Mouse (Mus musculus): ENCODE data around the gene Zfp90. TPM values are rescaled to one million over a fixed set of nuclear protein-coding genes. Genes with fewer than 3 reads are reported as not detected.

Zfp90 gene
- polyA plus RNA-seq, 1 experiment from 2014 or later, result 41.4 TPM

DNA sequence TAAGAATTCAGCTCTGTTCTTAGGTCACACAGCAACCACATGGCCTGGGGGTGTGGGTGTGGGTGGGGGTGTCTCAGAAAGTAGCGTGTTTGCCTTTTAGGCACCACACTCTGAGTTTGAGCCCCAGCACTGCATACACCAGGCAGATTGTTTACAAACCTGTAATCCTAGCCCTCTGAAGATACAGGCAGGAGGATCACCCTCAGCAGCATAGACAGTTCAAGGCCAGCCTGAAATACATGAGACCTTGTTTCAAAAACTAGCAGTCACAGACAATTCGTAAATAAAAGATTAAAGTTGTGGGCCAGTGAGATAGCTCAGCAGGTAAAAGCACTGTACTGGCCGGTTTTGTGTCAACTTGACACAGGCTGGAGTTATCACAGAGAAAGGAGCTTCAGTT lies 25.0 kb downstream of the Zfp90 start:
- ATAC-seq, result no peak
- Histone ChIP-seq H3K36me3 (ENCODE audit: poor library complexity, severe bottlenecking) (no peaks in the 10 kb centered on the region), H3K4me2 (no peak overlapping the region), H3K4me3 (no peak overlapping the region), H3K27ac (no peak overlapping the region), H3K9me3 (replicated peaks) (no peaks in the 10 kb centered on the region), H3K9ac (no peak overlapping the region), H3K27me3 (no peaks in the 10 kb centered on the region), H3K4me1 (no peaks in the 10 kb centered on the region)
- WGBS, result 84% methylated on average over 3 of the region's 3 CpGs

GRCm38 (mm10) chr8:106442740-106443139 lies 27.6 kb downstream of the Zfp90 start:
- no peak overlapping the region for H3K9ac ChIP-seq
- H3K4me1 ChIP-seq, result no peaks in the 10 kb centered on the region
- no peak overlapping the region for H3K27ac ChIP-seq
- H3K9me3 ChIP-seq (replicated peaks), result no peaks in the 10 kb centered on the region
- no peaks in the 10 kb centered on the region for H3K36me3 ChIP-seq (ENCODE audit: poor library complexity, severe bottlenecking)
- 91% methylated on average over 1 of the region's 1 CpGs for WGBS
- H3K27me3 ChIP-seq, result no peaks in the 10 kb centered on the region
- H3K4me3 ChIP-seq, result no peak overlapping the region
- ATAC-seq, result no peak
- H3K4me2 ChIP-seq, result no peak overlapping the region

DNA sequence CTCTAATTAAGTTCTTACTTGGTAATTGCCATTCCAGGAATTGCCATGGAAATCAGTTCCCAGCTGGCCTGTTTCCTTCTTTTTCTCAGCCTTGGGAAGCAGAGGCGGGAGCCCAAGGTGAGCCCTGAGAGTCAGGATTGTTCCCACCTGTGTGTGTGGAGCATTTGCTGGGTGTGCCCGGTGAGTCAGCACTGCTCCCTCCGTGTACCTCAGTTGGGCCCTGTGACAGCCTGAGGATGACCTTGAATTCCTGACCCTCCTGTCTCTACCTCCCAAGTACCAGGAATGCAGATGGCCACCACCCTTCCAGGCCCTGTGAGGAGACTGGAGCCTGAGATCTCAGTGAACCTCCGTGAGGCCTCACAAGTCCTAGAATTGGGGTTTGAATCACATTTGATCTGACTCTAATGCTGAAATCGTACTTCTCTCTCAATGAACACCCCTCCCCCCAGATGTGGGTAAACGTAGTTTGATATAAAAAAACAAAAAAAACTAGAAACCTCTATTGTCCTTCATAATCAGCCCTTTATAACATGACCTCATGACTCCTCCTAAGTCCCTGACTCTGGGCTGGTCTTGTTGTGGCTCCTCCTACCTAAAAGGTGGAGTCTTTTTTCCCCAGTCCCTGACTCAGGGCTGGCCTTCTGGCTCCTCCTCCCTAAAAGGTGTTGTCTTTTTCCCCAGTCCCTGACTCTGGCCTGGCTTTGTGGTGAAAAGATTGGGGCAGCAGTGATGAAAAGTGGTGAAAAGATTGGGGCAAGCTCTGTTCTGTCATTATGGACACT lies 36.4 kb downstream of the Zfp90 start:
- H3K4me2 ChIP-seq, result no peak overlapping the region
- H3K4me1 ChIP-seq, result no peaks in the 10 kb centered on the region
- H3K27me3 ChIP-seq, result no peaks in the 10 kb centered on the region
- H3K9me3 ChIP-seq (replicated peaks), result no peaks in the 10 kb centered on the region; the same call in 1 of the 2 replicates
- H3K36me3 ChIP-seq (ENCODE audit: poor library complexity, severe bottlenecking), result no peaks in the 10 kb centered on the region
- WGBS, result 74% methylated on average over 6 of the region's 6 CpGs
- no peak overlapping the region for H3K4me3 ChIP-seq
- H3K9ac ChIP-seq, result no peak overlapping the region
- no peak for ATAC-seq
- H3K27ac ChIP-seq, result no peak overlapping the region

DNA sequence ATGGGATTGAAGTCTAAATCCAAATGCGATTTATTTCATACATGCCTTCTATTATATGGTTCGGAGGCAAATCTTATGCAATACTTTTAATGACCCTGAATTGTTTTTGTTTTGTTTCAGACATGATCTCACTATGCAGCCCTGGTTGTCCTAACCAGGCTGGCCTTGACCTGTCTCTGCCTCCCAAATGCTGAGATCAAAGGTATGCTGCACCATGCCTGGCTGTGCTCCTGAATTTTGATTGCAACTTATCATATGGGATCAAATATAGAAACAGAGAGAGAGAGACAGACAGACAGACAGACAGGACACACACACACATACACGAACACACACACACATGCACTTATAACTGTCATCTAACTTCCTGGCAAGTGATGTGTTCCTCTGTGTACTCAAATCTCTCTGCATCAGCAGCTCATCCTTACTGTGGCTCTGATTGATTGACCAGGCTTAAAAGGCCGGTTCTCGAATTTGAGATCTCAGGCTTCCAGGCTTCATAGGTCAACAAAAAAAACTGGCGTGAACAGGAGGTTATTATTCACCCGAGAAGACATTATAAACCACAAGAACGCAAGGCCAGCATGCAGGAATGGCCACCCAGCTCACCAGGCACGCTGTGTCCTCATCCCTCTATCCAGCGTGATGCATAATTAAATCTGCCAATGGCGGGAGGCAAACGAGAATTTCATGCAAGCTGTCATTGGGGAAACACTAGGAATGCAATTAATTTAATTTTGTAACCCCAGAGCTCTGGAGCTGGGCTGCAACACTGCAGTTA lies 37.8 kb downstream of the Zfp90 start:
- no peaks in the 10 kb centered on the region for H3K4me1 ChIP-seq
- H3K4me2 ChIP-seq, result no peak overlapping the region
- no peaks in the 10 kb centered on the region; the same call in 1 of the 2 replicates for H3K9me3 ChIP-seq (replicated peaks)
- no peak overlapping the region for H3K4me3 ChIP-seq
- H3K9ac ChIP-seq, result no peak overlapping the region
- no peak overlapping the region for H3K27ac ChIP-seq
- no peaks in the 10 kb centered on the region for H3K36me3 ChIP-seq (ENCODE audit: poor library complexity, severe bottlenecking)
- no peaks in the 10 kb centered on the region for H3K27me3 ChIP-seq
- no peak for ATAC-seq
- WGBS, result 77% methylated on average over 12 of the region's 12 CpGs

GRCm38 (mm10) chr8:106454036-106454435 lies 38.9 kb downstream of the Zfp90 start:
- Histone ChIP-seq H3K27me3 (no peaks in the 10 kb centered on the region), H3K4me2 (no peak overlapping the region), H3K9me3 (replicated peaks) (no peaks in the 10 kb centered on the region; the same call in 1 of the 2 replicates), H3K4me3 (no peak overlapping the region), H3K4me1 (no peaks in the 10 kb centered on the region), H3K36me3 (ENCODE audit: poor library complexity, severe bottlenecking) (no peaks in the 10 kb centered on the region), H3K27ac (no peak overlapping the region), H3K9ac (no peak overlapping the region)
- WGBS, result 75% methylated on average over 11 of the region's 11 CpGs
- no peak for ATAC-seq

DNA sequence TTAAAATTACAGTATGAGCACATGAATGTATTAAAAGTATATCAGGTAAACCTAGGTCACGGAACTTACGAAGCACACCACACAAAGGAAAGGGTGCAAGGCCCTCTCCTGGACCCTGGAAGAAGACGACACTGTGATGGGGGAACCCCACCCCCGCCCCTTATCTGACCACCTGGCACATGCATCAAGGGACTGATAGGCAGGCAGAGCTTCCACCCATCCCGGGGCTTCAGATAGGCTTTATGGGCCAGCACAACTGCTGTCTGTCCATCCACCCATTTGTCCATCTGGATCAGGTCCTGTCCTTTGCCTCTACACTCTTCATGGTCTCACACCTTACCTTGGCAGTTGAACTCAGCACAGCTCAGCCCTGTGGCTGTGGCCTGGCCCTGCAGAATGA lies 47.0 kb downstream of the Zfp90 start:
- ATAC-seq, result no peak
- WGBS, result 91% methylated on average over 5 of the region's 5 CpGs
- H3K27ac ChIP-seq, result no peak overlapping the region

DNA sequence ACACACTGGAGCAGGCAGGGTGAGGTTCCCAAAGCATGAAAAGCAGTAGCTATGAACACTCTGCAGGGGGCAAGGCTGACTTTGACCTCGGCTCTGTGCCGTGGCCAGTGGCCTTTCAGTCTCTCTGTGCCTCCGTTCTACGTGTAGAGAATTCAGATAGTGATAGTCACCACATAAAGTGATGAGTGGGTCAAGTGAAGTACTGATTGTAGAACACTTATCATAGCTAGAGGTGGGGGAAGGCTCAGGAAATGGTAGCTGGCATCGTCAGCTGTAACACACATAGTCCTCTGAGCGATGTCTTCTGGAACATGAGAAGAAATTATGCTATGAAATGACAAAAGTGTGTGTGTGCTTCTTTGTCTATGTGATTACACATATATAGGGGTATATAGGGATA lies 48.7 kb downstream of the Zfp90 start:
- H3K9me3 ChIP-seq (replicated peaks), result no peaks in the 10 kb centered on the region
- no peak overlapping the region for H3K4me3 ChIP-seq
- ATAC-seq, result no peak
- no peak overlapping the region for H3K9ac ChIP-seq
- H3K4me1 ChIP-seq, result no peaks in the 10 kb centered on the region
- H3K27ac ChIP-seq, result no peak overlapping the region
- no peak overlapping the region for H3K4me2 ChIP-seq
- H3K27me3 ChIP-seq, result no peaks in the 10 kb centered on the region
- WGBS, result 88% methylated on average over 6 of the region's 6 CpGs
- H3K36me3 ChIP-seq (ENCODE audit: poor library complexity, severe bottlenecking), result no peaks in the 10 kb centered on the region

More for the DNA sequence above, 47.0 kb downstream of the Zfp90 start:
- no peak overlapping the region for H3K9ac ChIP-seq
- H3K4me2 ChIP-seq, result no peak overlapping the region
- no peak overlapping the region for H3K4me3 ChIP-seq
- no peaks in the 10 kb centered on the region for H3K27me3 ChIP-seq
- no peaks in the 10 kb centered on the region for H3K36me3 ChIP-seq (ENCODE audit: poor library complexity, severe bottlenecking)
- H3K4me1 ChIP-seq, result no peaks in the 10 kb centered on the region
- no peaks in the 10 kb centered on the region for H3K9me3 ChIP-seq (replicated peaks)

GRCm38 (mm10) chr8:106469485-106469884 lies 54.4 kb downstream of the Zfp90 start:
- no peaks in the 10 kb centered on the region for H3K4me1 ChIP-seq

DNA sequence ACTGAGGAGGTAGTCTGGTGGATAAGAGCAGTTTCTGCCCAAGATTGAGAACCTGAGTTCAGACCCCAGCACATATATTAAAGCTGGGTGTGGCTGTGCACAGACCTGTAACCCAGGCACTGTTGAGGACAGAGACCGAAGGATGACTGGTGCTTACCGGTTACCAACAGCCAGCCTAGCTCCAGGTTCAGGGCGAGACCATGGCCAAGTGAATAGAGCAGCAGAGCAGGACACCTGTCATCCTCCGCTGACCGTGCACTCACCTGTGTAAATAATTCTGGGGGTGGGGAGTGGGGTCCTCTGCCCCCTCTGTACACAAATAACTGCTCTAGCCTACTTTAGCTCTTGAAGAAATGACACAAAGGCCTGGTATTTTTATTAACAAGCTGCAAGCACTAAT lies 58.9 kb downstream of the Zfp90 start:
- Histone ChIP-seq H3K9me3 (replicated peaks) (no peaks in the 10 kb centered on the region), H3K27ac (no peak overlapping the region), H3K4me1 (no peaks in the 10 kb centered on the region), H3K4me2 (no peak overlapping the region), H3K36me3 (ENCODE audit: poor library complexity, severe bottlenecking) (no peaks in the 10 kb centered on the region), H3K27me3 (no peaks in the 10 kb centered on the region), H3K9ac (no peak overlapping the region), H3K4me3 (no peak overlapping the region)
- no peak for ATAC-seq
- WGBS, result 90% methylated on average over 5 of the region's 5 CpGs

More at GRCm38 (mm10) chr8:106469485-106469884, 54.4 kb downstream of the Zfp90 start:
- no peaks in the 10 kb centered on the region for H3K9me3 ChIP-seq (replicated peaks)
- WGBS, result 62% methylated on average over 7 of the region's 7 CpGs
- H3K27ac ChIP-seq, result no peak overlapping the region
- H3K27me3 ChIP-seq, result no peaks in the 10 kb centered on the region
- H3K36me3 ChIP-seq (ENCODE audit: poor library complexity, severe bottlenecking), result no peaks in the 10 kb centered on the region
- no peak overlapping the region for H3K9ac ChIP-seq
- H3K4me3 ChIP-seq, result no peak overlapping the region
- no peak overlapping the region for H3K4me2 ChIP-seq
- no peak for ATAC-seq

Other genes with a start within 250 kb of the Zfp90 start
- 77.2 and 77.9 TPM in 2 replicates for gene Slc7a6, start 246.5 kb upstream of the Zfp90 start, polyA plus RNA-seq (2015; fragmentation: Nextera tagmentation; extraction: Ambion mirVana)
- gene Slc7a6os, start 204.4 kb upstream of the Zfp90 start, polyA plus RNA-seq (2015; fragmentation: Nextera tagmentation; extraction: Ambion mirVana), result 37.8 and 39.5 TPM in 2 replicates
- gene Prmt7, start 204.4 kb upstream of the Zfp90 start, polyA plus RNA-seq (2015; fragmentation: Nextera tagmentation; extraction: Ambion mirVana), result 50.4 and 57.8 TPM in 2 replicates
- 31.4 and 34.6 TPM in 2 replicates for gene Smpd3, start 77.3 kb upstream of the Zfp90 start, polyA plus RNA-seq (2015; fragmentation: Nextera tagmentation; extraction: Ambion mirVana)
- gene 6030452D12Rik, start 85.2 kb downstream of the Zfp90 start, polyA plus RNA-seq (2015; fragmentation: Nextera tagmentation; extraction: Ambion mirVana), result not detected in 2 replicates
- 0.53 and 0.63 TPM in 2 replicates for gene Cdh3, start 95.6 kb downstream of the Zfp90 start, polyA plus RNA-seq (2015; fragmentation: Nextera tagmentation; extraction: Ambion mirVana)
- 6.9 and 9.8 TPM in 2 replicates for gene Gm10073, start 158.1 kb downstream of the Zfp90 start, polyA plus RNA-seq (2015; fragmentation: Nextera tagmentation; extraction: Ambion mirVana)
- 0.53 and 0.58 TPM in 2 replicates for gene Cdh1, start 188.0 kb downstream of the Zfp90 start, polyA plus RNA-seq (2015; fragmentation: Nextera tagmentation; extraction: Ambion mirVana)